Mouse (Mus musculus): ENCODE data around the gene Kansl3. TPM values are rescaled to one million over a fixed set of nuclear protein-coding genes. Genes with fewer than 3 reads are reported as not detected.
A peak's percentile ranks its signal among the peaks of the same experiment; 100 is the strongest.

Gene Kansl3
- polyA plus RNA-seq, 1 experiment from 2014 or later = 49.7 TPM

DNA sequence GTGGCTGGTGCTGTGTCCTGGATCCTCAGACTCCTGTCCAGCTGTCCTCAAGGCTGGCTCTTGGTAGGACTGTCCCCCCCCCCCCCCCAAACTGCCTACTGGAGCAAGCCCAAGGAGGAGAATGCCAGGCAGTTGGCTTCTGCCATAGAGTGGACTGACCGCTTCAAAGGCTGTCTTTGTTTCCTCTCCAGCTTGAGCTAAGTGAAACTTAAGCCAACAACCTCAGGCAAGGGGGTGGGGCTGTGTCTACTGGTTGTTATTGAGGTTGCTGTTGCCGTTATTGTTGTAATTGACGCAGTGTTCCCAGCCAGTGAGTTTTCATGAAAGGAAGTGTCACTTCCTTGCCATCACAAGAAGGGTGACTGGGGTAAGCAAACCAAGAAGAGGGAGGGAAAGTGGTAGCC, 59.5 kb downstream of the Kansl3 start:
- 30% methylated on average over 3 of the region's 3 CpGs for WGBS
- no peak for DNase-seq (ENCODE audit: low spot score)
- H3K4me1 ChIP-seq = peaks cover 24% of the 10 kb centered on the region
- H3K27ac ChIP-seq (replicated peaks) = no peak overlapping the region
- no peaks in the 10 kb centered on the region for H3K36me3 ChIP-seq
- no peaks in the 10 kb centered on the region for H3K9me3 ChIP-seq (replicated peaks)
- H3K27me3 ChIP-seq (ENCODE audit: low read depth, poor library complexity, severe bottlenecking) = peaks cover 27% of the 10 kb centered on the region
- no peak overlapping the region for H3K4me3 ChIP-seq

DNA sequence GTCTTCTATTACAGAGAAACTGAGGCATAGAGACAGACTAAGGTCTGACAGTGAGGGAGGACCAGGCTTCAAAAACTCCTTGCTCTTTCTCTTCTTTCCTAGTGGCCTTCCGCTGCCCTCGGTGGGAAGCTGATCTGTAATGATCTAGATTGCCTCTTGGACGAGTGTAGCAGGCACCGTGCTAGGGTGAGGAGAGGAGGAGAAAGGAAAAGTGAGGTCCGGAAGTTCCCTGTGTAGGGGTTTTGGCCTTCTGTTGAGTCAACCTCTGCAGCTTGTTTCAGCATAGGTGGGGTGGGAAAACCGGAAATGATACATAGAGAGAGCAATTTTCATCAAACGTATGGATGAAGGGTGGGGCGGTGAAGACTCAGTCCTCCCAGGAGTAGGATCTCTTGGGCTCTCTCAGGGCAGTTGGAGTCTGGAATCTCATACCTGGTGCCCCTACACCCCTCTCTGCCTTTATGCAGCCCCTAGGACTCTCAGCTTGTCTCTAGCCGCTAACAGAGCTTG, 60.0 kb downstream of the Kansl3 start:
- no peak for DNase-seq (ENCODE audit: low spot score)
- Histone ChIP-seq H3K36me3 (no peaks in the 10 kb centered on the region), H3K27me3 (ENCODE audit: low read depth, poor library complexity, severe bottlenecking) (peaks cover 32% of the 10 kb centered on the region), H3K27ac (replicated peaks) (no peak overlapping the region), H3K4me1 (peaks cover 24% of the 10 kb centered on the region), H3K9me3 (replicated peaks) (no peaks in the 10 kb centered on the region), H3K4me3 (peak overlapping the region; percentile 73; the same call in 1 of the 2 replicates)
- WGBS = 56% methylated on average over 9 of the region's 9 CpGs

DNA sequence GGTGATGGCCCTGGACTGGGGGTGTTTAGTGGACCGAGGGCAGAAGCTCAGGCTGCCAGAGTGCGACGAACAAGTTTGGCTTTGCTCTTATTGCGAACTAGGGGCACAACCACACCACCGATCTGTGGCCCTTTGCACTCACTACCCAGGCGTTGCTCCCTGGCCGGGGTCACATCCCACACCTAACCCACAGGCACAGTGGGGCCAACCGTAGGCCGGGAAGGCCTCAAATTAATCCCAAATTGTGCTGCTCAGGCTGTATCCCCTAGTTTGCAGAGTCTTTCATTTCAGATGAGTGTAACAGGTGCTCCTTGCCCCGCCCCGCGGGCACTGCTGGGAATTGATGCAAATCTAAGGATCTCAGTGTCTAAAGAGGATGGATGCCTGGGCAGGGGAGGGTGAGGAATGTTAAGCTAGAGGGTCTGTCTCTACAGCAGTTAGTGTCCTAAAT, 60.5 kb downstream of the Kansl3 start:
- 4% methylated on average over 12 of the region's 12 CpGs for WGBS
- no peak overlapping the region for H3K27ac ChIP-seq (replicated peaks)
- H3K4me1 ChIP-seq = peaks cover 26% of the 10 kb centered on the region
- DNase-seq (ENCODE audit: low spot score) = peak; percentile 32
- H3K36me3 ChIP-seq = no peaks in the 10 kb centered on the region
- no peaks in the 10 kb centered on the region for H3K9me3 ChIP-seq (replicated peaks)
- H3K4me3 ChIP-seq = peak overlapping the region; percentile 73
- H3K27me3 ChIP-seq (ENCODE audit: low read depth, poor library complexity, severe bottlenecking) = peaks cover 37% of the 10 kb centered on the region

DNA sequence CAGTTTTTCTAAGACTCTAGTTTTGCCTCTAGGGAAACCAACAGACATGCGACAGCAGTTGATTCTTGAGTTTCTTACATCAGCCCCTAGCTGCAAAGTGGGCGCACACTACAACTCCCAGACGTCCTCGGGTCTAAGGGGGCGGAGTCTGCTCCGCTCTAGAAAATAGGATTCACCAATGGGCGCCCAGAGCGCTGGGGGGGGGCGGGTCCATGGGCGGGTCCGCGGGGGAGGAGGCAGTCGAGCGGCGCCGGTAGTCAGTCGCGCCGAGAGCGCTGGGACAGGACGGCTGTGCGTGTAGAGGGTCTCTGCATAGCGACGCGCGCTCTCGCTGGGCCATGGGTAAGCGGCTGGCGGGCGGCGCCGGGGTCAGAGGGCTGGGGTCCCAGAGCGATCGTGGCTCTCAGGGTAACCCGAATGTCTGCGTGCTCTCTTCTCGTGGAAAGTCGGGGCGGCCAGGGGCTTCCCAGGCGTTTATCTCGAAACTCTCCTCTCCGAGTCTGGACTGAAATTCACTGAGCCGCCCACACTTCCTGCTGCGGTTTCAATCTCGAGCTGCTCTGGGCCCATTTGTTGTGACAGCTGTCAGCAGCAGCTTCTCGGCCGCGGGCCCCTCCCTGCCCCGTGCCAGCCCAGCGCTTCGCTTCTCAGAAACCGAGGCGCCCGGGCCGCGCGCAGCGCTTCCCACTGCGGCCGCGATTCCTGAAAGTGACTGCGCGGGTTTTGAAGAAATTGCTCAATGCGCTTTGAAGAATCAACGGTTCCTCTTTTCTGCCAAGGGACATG, 61.3 kb downstream of the Kansl3 start, which contains the start of gene Arid5a:
Arid5a (plus strand) TSS at position 239 of the 786 bp plus-strand sequence.
- 1% methylated on average over 65 of the region's 65 CpGs for WGBS
- peak within 1 kb of the TSS; percentile 65; the same call in 1 of the 2 replicates for H3K27ac ChIP-seq (replicated peaks)
- H3K4me1 ChIP-seq = peaks cover 32% of the 10 kb centered on the region
- peak; percentile 94 for DNase-seq (ENCODE audit: low spot score)
- H3K27me3 ChIP-seq (ENCODE audit: low read depth, poor library complexity, severe bottlenecking) = peaks cover 43% of the 10 kb centered on the region
- H3K9me3 ChIP-seq (replicated peaks) = no peaks in the 10 kb centered on the region
- H3K36me3 ChIP-seq = no peaks in the 10 kb centered on the region
- peak within 1 kb of the TSS; percentile 73 for H3K4me3 ChIP-seq

DNA sequence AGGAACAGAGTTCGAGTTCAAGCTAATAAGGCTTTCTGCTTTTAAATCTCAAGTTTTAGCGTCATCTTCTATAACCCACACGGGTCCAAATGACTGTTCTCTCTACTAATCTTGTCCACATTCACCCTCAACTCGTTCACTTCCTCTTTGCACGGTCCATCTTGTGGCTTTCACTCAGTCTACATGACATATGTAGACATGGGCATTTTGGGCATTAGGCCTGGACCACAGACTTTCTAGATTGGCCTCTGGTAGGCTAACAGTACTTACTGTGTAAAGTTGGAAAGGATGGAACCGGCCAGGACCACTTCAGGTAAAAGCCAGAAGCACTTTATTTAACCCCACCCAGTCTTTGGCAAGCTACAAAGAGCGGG, 61.9 kb downstream of the Kansl3 start:
- WGBS = 70% methylated on average over 7 of the region's 7 CpGs
- no peaks in the 10 kb centered on the region for H3K36me3 ChIP-seq
- H3K27ac ChIP-seq (replicated peaks) = no peak overlapping the region
- H3K9me3 ChIP-seq (replicated peaks) = no peaks in the 10 kb centered on the region
- peak overlapping the region; percentile 73; the same call in 1 of the 2 replicates for H3K4me3 ChIP-seq
- H3K4me1 ChIP-seq = peaks cover 32% of the 10 kb centered on the region
- no peak for DNase-seq (ENCODE audit: low spot score)
- H3K27me3 ChIP-seq (ENCODE audit: low read depth, poor library complexity, severe bottlenecking) = peaks cover 49% of the 10 kb centered on the region

DNA sequence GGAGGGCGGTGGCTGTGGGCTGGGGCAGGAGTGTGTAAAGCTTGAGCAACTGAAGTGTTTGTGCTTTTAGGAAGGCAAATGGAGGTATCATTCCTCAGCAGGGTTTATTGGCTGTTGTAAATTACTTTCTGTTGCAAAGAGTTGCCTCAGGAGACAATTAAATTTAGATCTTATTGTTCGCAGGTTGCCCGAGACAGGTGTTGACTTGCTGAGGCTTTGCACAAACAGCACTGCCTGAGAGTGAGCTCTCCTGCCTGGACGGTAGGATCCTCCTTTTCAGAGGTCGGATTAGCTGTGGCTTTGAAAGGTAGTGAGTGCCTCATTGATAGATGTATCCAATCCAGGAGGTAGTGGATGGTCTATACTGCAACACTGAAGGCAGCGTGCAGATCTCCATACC, 62.9 kb downstream of the Kansl3 start:
- H3K9me3 ChIP-seq (replicated peaks) = no peaks in the 10 kb centered on the region
- no peaks in the 10 kb centered on the region for H3K36me3 ChIP-seq
- WGBS = 80% methylated on average over 6 of the region's 6 CpGs
- peaks cover 32% of the 10 kb centered on the region for H3K4me1 ChIP-seq
- no peak overlapping the region for H3K4me3 ChIP-seq
- no peak overlapping the region for H3K27ac ChIP-seq (replicated peaks)
- H3K27me3 ChIP-seq (ENCODE audit: low read depth, poor library complexity, severe bottlenecking) = peaks cover 59% of the 10 kb centered on the region
- no peak for DNase-seq (ENCODE audit: low spot score)

DNA sequence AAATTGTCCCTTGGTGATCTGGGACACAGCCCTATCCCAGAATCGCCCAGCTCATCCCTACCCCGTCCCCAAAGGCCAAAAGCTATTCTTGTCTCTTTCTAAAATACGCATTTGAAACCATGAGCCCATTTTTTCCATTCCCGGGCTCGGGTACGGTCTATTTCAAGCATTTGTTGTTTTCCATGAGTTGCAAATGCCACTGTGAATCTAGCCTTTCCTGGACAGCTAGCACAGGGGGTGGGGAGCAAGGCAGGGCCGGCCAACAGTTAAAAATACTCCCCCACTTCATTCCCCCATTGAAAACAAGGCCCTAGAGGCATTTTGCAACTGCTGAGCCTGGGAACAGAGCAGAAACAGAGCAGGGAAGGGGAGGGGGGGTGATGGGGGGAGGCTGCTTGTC, 64.2 kb downstream of the Kansl3 start:
- peaks cover 64% of the 10 kb centered on the region for H3K27me3 ChIP-seq (ENCODE audit: low read depth, poor library complexity, severe bottlenecking)
- no peak overlapping the region for H3K4me3 ChIP-seq
- no peak overlapping the region for H3K27ac ChIP-seq (replicated peaks)
- no peaks in the 10 kb centered on the region for H3K36me3 ChIP-seq
- WGBS = 74% methylated on average over 7 of the region's 7 CpGs
- peaks cover 31% of the 10 kb centered on the region for H3K4me1 ChIP-seq
- no peak for DNase-seq (ENCODE audit: low spot score)
- no peaks in the 10 kb centered on the region for H3K9me3 ChIP-seq (replicated peaks)

DNA sequence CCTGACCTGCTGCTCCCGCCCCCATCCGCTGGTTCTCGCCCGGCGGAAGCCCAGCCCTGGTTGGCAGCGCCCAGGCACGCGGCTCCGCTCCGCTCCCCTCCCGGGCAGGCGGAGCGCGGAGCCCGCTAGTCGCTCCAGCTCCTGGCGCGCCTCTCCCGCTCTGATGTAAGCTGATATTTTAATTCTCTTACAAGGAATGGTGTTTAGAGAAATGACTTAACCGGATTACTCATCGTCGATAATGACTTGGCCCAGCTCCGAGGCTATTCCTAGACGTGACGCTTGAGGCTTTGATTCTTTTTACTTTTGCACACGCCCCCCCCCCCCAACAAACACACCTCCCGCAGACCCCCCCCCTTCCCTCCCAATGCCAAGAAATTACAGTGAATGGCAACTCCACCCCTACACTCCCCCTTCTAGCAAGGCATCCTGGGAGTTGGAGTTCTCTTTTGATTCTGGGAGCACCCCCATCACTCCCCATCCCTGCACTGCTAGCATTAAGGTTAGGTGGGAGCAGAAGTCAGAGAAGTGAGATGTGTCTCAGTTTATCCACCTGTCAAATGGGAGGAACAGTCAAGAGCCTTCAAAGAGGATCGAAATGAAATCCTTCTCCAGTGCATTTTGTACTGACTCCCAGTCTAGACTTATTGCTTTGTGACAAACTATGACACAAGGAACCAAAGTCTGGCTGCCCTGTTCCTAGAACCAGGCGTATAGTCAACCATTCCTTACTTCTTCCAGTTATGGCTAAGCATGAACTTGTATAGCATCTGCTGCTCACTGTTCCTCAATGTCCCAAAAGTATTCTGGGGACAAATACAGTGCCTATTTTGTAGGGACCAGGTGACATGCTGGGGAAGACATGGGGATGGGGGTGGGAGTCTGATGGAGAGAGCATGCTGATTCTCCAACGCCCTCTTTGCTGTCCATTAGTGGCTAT, 65.3 kb downstream of the Kansl3 start:
- 10% methylated on average over 29 of the region's 30 CpGs for WGBS
- 0 out of 2 replicates have a peak overlapping the region, but pooled peaks have one; percentile 38 for H3K27ac ChIP-seq (replicated peaks)
- peak; percentile 28 for DNase-seq (ENCODE audit: low spot score)

DNA sequence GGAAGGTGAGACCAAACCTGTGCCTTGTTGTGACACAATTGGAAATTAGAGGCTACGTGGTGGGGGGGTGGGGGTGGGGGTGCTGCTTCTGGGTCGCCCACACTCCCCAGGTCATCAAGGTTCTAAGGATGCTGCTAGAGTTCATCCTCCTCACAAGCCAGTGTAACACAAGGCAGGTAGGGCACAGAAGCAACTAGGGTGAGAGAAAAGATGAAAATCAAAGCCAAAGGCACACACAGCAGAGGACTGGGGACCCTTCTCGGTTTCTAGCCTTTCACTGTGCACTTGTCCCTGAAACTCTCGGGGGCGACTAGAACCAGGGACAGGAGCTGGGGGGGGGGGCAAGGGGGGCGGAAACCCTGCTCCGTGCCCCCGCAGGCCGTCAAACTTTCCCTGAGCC, 66.0 kb downstream of the Kansl3 start:
- Histone ChIP-seq H3K9me3 (replicated peaks) (no peaks in the 10 kb centered on the region), H3K36me3 (no peaks in the 10 kb centered on the region), H3K27me3 (ENCODE audit: low read depth, poor library complexity, severe bottlenecking) (peaks cover 64% of the 10 kb centered on the region), H3K4me3 (peak overlapping the region; percentile 52), H3K4me1 (peaks cover 13% of the 10 kb centered on the region), H3K27ac (replicated peaks) (0 out of 2 replicates have a peak overlapping the region, but pooled peaks have one; percentile 38)
- WGBS = 19% methylated on average over 8 of the region's 9 CpGs
- DNase-seq (ENCODE audit: low spot score) = no peak

More for the DNA sequence above, 65.3 kb downstream of the Kansl3 start:
- H3K4me1 ChIP-seq = peaks cover 20% of the 10 kb centered on the region
- H3K36me3 ChIP-seq = no peaks in the 10 kb centered on the region
- H3K9me3 ChIP-seq (replicated peaks) = no peaks in the 10 kb centered on the region
- peaks cover 64% of the 10 kb centered on the region for H3K27me3 ChIP-seq (ENCODE audit: low read depth, poor library complexity, severe bottlenecking)
- H3K4me3 ChIP-seq = peak overlapping the region; percentile 52

DNA sequence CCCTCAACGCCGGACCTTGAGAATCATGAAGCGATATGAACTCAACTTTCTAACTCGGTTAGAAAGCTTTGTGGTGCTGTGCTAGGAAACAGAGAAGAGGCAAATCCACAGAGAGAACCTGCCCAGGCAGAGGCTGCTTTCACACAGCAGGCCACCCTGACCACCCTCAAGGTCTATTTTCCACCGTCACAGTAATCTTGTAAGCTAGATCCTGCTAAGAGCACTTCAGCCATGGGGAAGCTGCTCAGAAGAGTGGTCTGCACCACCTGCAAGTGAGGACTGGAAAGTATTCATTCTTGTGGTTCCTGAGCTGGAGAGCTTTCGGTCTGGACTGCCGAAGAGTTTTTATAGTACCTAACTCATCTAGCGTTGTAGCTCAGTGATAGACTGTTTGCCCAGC, 66.7 kb downstream of the Kansl3 start:
- no peaks in the 10 kb centered on the region for H3K9me3 ChIP-seq (replicated peaks)
- H3K36me3 ChIP-seq = no peaks in the 10 kb centered on the region
- no peak overlapping the region for H3K4me3 ChIP-seq
- DNase-seq (ENCODE audit: low spot score) = no peak
- no peak overlapping the region for H3K27ac ChIP-seq (replicated peaks)
- H3K4me1 ChIP-seq = peaks cover 10% of the 10 kb centered on the region
- 78% methylated on average over 8 of the region's 8 CpGs for WGBS
- peaks cover 70% of the 10 kb centered on the region for H3K27me3 ChIP-seq (ENCODE audit: low read depth, poor library complexity, severe bottlenecking)

DNA sequence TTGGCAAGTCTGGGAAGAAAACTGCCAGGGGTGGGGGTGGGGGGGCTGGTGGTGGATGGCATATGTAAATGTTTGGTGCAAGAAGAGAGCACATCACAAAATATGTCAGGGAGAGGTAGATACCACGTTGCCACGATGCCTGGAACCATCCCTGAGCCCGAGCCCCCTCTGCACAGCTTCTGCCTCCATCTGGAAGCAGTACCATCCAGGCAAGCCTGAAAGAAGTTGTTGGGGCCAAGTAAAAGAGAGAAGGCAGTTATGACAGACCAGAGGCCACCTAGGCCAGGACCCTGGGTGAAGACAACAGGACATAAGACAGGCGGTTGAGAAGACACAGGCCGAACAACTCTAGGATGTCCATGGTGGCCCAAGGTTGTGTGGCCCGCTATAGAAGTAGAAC, 68.5 kb downstream of the Kansl3 start:
- 91% methylated on average over 6 of the region's 6 CpGs for WGBS
- H3K4me3 ChIP-seq = no peak overlapping the region
- DNase-seq (ENCODE audit: low spot score) = no peak
- no peaks in the 10 kb centered on the region for H3K36me3 ChIP-seq
- H3K27me3 ChIP-seq (ENCODE audit: low read depth, poor library complexity, severe bottlenecking) = peaks cover 70% of the 10 kb centered on the region
- H3K4me1 ChIP-seq = peaks cover 8% of the 10 kb centered on the region
- H3K9me3 ChIP-seq (replicated peaks) = no peaks in the 10 kb centered on the region
- no peak overlapping the region for H3K27ac ChIP-seq (replicated peaks)

DNA sequence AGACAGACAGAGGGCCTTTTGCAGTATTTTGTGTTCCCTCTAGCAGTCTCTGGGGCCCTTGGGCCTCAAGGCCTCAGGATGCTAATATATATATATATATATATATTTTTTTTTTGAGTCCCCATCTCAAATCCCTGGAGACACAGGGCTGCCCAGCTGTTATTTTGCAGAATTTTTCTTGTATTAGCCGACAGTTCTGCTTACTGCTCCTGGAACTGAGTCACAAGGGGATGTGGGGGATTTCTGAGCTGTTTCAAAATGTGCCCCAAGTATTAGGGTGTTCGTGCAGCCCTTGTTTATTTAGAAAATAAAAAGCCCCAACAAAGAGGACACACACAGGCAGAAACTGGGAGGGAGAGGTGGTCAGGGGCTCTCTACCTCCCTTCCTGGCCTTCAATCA, 69.3 kb downstream of the Kansl3 start:
- Histone ChIP-seq H3K9me3 (replicated peaks) (no peaks in the 10 kb centered on the region), H3K27ac (replicated peaks) (no peak overlapping the region), H3K27me3 (ENCODE audit: low read depth, poor library complexity, severe bottlenecking) (peaks cover 70% of the 10 kb centered on the region), H3K36me3 (no peaks in the 10 kb centered on the region), H3K4me1 (peaks cover 8% of the 10 kb centered on the region), H3K4me3 (no peak overlapping the region)
- DNase-seq (ENCODE audit: low spot score) = no peak
- WGBS = 71% methylated on average over 2 of the region's 2 CpGs

Measured in midbrain, embryonic 10.5 days (tissue).